Mouse (Mus musculus): ENCODE measurements around the gene Serpinb7.

Gene Serpinb7

DNA sequence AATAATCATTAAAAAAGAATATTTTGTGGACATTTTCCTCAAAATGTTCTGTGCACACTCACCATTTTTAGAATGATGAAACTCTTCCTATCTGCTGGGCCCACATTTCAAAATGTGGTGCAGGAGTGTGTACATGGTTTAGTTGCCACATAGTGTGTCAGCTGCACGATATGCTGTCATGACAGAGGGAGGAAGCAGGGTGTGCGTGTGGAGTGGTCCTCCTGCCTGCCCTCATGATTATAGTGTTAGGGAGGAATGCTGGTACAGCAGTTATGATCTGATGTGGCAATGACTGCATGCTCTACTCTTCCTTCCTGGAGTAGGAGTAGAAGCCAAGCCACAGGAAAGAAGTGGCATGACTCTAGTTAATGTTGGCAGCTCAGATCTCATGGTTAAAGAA is 97.3 kb downstream of the Serpinb7 start:
- DNase-seq: no peak

DNA sequence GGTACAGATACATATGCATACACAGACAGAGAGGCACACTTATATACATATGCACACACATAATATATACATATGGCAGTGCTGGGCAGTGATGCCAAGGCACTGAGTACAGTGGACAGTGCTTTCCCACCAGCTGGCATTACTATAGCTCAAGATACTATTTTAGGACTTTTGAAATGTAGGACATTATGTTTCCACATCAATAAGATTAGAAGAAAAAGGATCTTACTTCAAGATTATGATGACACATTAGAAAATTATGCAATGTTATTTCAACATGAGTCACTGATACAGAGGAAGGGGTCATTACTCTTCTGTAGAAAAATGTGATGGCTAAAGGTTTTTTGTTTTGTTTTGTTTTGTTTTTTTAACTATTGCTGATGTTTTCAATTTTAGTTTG is 102.6 kb downstream of the Serpinb7 start:
- DNase-seq: no peak
